Mouse (Mus musculus) layer of hippocampus, adult 2 months (tissue): ENCODE data around the gene Angpt4. TPM values are rescaled to one million over a fixed set of nuclear protein-coding genes. Genes with fewer than 3 reads are reported as not detected.

Experiments used
- DNase-seq, 2 experiments: peaks; one replicate each; pipeline ENCODE4 v3.0.0; 2022; ENCODE audit warnings: low spot score in 2 of 2
- H3K27ac ChIP-seq: fragments of 200-600 bp; 2 replicates; pipeline ENCODE4 v1.8.1; 2022
- H3K4me3 ChIP-seq: fragments of 200-600 bp; 2 replicates; pipeline ENCODE4 v1.8.1; 2022; ENCODE audit warnings: mild to moderate bottlenecking
- CTCF ChIP-seq: fragments of 200-600 bp; conservative IDR thresholded peaks from 2 replicates; pipeline ENCODE4 v1.8.1; 2022; ENCODE audit warnings: antibody characterized with exemption, mild to moderate bottlenecking, moderate library complexity
- long read RNA-seq, 2 experiments: library from polyadenylated mRNA; stranded (forward); transcript quantifications; one replicate each; pipeline ENCODE4 v2.0.0; 2021; ENCODE audit warnings: borderline mapping rate in 2 of 2
- total RNA-seq, 2 experiments: library from RNA; stranded (reverse); gene quantifications; 2 replicates each; pipeline ENCODE4 v1.2.3; 2021

Angpt4 gene
- under 1 TPM in 1 of 2 experiments, not detected in 1; 0.20 TPM for total RNA-seq
- long read RNA-seq, experiment 1: 0 reads
- long read RNA-seq, experiment 2: 0 reads

- Histone ChIP-seq H3K4me3 (no peak within 1 kb of the TSS), H3K27ac (no peak within 1 kb of the TSS)
- no peak for DNase-seq
- no peak for TF ChIP-seq CTCF
Measured at GRCm38 (mm10) chr2:151910919-151911500, at the start of gene Angpt4. Angpt4 (plus strand) TSS chr2:151911210.

- no peak for DNase-seq
- Histone ChIP-seq H3K27ac (no peak overlapping the region), H3K4me3 (no peak overlapping the region)
- TF ChIP-seq CTCF: peak; percentile 84
Measured at GRCm38 (mm10) chr2:151862257-151862810, 48.7 kb upstream of the Angpt4 start.

DNA sequence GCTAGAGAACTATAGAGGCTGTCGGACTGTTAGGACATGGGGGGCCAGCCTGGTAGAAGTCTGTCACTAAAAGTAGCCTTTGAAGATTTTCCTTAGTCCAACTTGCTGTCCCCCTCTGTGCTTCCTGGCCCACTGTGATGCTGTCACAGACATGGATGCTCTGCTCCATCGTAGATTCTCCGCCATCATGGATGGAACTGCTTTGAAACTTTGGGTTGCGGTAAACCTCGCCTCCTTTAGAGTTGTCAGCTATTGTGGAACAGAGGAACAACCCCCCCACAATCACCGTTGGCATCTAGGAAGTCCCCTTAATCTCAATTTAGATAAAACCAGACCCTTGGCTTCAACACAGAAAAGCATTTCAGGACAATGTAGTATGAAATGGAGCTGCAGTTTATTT is 46.1 kb upstream of the Angpt4 start:
- no peak overlapping the region for H3K4me3 ChIP-seq
- DNase-seq: no peak

GRCm38 (mm10) chr2:151866487-151866886 is 44.5 kb upstream of the Angpt4 start:
- TF ChIP-seq CTCF: peak; percentile 84
- no peak overlapping the region for H3K4me3 ChIP-seq

More for the DNA sequence above, 46.1 kb upstream of the Angpt4 start:
- no peak for TF ChIP-seq CTCF
- H3K27ac ChIP-seq: no peak overlapping the region

DNA sequence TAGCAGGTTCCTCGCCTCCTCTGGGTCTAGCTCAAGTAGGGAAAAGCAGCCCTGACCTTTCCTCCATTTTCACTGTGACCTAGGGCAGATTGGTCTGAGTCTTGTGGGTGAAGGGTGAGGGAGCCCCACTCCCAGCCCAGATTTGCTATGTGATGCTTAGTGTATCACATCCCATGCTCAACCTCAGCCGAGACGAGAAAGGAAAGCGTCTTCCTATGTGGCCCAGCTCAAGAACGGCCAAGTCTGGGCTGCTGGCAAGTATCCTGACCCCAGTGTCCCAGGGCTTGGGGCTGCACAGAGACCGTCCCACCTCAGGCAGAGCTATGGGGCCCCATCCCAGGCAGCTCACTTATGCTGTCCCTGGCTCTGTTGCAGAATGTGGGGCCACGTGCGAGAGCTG is 42.8 kb upstream of the Angpt4 start:
- no peak overlapping the region for H3K4me3 ChIP-seq
- H3K27ac ChIP-seq: no peak overlapping the region
- TF ChIP-seq CTCF: no peak
- no peak for DNase-seq

More at GRCm38 (mm10) chr2:151866487-151866886, 44.5 kb upstream of the Angpt4 start:
- no peak overlapping the region for H3K27ac ChIP-seq
- DNase-seq: peak; percentile 65 to 74

GRCm38 (mm10) chr2:151874551-151874950 is 36.5 kb upstream of the Angpt4 start:
- no peak overlapping the region for H3K4me3 ChIP-seq
- H3K27ac ChIP-seq: no peak overlapping the region
- peak; percentile 78 for TF ChIP-seq CTCF
- peak in 1 of 2 experiments; percentile 51 for DNase-seq

DNA sequence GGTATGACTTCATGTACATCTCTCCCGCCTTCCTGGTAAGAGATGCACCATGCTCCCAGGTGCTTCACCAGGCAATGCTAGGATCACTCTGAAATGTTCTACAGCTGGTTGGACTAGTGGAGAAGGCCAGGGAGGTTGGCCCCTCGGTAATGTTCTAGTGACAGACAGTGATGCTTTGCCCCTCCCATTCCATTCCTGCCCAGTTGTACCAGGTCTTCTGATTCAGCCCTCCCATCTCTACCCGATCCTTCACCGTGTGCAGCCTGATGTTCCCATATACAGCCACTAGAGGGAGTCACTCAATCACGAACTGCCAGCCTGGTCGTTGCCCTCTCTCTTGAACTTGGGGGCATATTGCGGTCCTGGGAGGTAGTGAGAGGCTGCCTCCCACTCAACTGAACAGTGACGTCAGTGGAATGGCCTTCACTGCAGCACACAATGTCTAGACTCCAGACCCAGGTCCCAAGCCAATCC is 35.0 kb upstream of the Angpt4 start:
- no peak overlapping the region for H3K27ac ChIP-seq
- H3K4me3 ChIP-seq: no peak overlapping the region
- DNase-seq: peak; percentile 53 to 75
- TF ChIP-seq CTCF: peak; percentile 95

GRCm38 (mm10) chr2:151878645-151879044 is 32.4 kb upstream of the Angpt4 start:
- TF ChIP-seq CTCF: no peak
- no peak for DNase-seq
- no peak overlapping the region for H3K4me3 ChIP-seq
- no peak overlapping the region for H3K27ac ChIP-seq

- H3K4me3 ChIP-seq: no peak overlapping the region
- H3K27ac ChIP-seq: no peak overlapping the region
- no peak for DNase-seq
- TF ChIP-seq CTCF: peak; percentile 12
Measured at GRCm38 (mm10) chr2:151879760-151880159, 31.2 kb upstream of the Angpt4 start.

DNA sequence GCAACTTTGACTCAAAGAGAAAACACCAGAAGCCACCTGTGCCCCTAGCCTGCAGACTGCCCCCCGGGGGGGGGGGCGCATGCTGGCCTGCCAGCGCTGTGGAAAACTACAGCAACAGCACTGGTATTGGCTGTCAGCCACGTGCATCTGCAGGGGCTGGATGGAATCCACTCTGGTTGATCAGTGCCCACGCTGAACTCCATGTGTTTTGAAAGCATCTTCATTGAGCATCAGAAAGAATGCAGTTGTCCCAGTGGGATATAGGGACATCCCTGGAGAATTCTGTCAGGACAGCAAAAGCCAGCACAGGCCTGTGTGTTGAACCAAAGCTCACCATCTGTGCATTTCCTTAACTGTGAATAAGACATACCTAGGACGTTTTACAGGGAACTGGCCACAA is 20.0 kb upstream of the Angpt4 start:
- peak in 1 of 2 experiments; percentile 30 for DNase-seq
- TF ChIP-seq CTCF: no peak

DNA sequence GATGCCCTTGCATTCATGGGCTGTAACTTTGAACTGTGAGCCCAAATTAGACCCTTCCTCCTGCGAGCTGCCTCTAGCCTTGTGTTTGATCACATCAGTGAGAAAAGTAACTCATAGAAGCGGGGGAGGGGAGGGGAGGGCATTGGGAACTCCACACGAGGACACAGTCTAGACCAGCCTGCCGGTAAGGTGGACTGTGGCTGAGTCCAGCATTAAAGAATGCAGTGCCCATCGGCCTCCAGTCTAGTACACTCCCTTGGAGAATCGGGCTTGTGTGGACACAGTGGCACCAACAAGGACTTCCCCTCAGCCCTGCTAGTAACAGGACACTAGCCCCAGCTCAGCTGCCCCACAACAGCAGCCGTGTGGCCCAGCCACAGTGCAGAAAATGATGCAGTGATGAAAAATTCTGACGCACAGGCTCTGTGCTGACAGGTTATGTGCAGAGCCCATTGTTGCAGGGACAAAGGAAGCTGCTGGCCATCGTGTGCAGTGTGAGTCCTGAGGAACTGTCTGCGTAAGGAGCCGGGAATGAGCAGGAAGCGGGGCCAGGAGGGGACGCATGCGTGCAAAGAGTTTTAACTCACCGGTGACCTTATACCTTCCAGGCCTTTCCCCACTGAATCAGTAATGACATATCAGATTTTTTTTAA is 17.8 kb upstream of the Angpt4 start:
- no peak for DNase-seq
- TF ChIP-seq CTCF: no peak
- Histone ChIP-seq H3K27ac (no peak overlapping the region), H3K4me3 (no peak overlapping the region)

More for the DNA sequence above, 20.0 kb upstream of the Angpt4 start:
- peak overlapping the region; percentile 46; the same call in 1 of the 2 replicates for H3K27ac ChIP-seq
- H3K4me3 ChIP-seq: no peak overlapping the region

DNA sequence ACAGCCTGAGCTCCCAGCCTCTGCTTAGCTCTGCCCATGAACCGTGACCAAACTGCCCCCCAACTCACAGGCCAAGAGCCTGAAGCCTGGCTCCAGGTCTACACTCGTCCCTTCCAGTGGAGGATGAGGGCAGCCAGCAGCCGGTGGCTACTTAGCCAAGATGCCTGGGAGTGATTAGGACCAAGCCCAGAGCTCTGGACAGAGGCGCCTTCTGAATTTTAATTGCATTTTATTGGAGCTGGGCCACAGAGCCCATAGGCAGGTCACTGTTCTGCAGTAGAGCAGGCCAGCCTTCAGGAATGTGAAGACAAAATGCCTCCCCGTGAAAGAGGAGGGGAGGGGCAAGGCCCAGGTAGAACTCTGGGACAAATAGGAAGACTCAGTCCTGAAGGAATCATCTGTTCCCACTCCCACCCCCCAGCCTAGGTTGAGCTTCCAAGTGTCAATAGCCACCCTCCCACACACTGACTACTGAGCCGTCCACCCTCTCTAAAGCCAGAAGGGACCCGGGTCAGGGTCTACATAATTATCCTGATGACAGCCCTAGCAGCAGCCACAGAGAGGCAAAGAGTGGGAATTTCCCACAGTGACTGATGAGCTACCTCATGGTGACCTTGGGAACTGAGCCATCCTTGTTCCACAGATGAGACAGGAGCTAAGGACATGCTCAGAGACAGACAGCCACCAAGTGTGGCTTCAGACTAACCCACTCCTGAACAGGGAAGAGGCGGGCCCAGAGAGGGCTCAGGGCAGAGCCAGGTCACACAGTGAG is 16.6 kb upstream of the Angpt4 start:
- no peak overlapping the region for H3K4me3 ChIP-seq
- H3K27ac ChIP-seq: no peak overlapping the region
- TF ChIP-seq CTCF: no peak
- peak; percentile 30 to 52 for DNase-seq

- H3K4me3 ChIP-seq: no peak overlapping the region
- no peak for TF ChIP-seq CTCF
- no peak for DNase-seq
- no peak overlapping the region for H3K27ac ChIP-seq
Measured at GRCm38 (mm10) chr2:151895911-151896310, 15.1 kb upstream of the Angpt4 start.
